Mouse (Mus musculus): ENCODE data around the gene Pld2. TPM values are rescaled to one million over a fixed set of nuclear protein-coding genes. Genes with fewer than 3 reads are reported as not detected.
A peak's percentile ranks its signal among the peaks of the same experiment; 100 is the strongest.

The Pld2 gene
- polyA plus RNA-seq, 1 experiment from 2014 or later = 4.5 TPM

- no peak for ATAC-seq (ENCODE audit: low FRiP score, low read depth)
- Histone ChIP-seq H3K4me3 (no peak overlapping the region), H3K36me3 (peaks cover 89% of the 10 kb centered on the region), H3K4me1 (no peaks in the 10 kb centered on the region), H3K4me2 (replicated peaks) (no peak overlapping the region), H3K9me3 (no peaks in the 10 kb centered on the region), H3K27ac (no peak overlapping the region), H3K9ac (no peak overlapping the region), H3K27me3 (no peaks in the 10 kb centered on the region)
- WGBS = 62% methylated on average over 14 of the region's 14 CpGs
Measured at GRCm38 (mm10) chr11:70605024-70605566, 65.2 kb downstream of the Pld2 start.

DNA sequence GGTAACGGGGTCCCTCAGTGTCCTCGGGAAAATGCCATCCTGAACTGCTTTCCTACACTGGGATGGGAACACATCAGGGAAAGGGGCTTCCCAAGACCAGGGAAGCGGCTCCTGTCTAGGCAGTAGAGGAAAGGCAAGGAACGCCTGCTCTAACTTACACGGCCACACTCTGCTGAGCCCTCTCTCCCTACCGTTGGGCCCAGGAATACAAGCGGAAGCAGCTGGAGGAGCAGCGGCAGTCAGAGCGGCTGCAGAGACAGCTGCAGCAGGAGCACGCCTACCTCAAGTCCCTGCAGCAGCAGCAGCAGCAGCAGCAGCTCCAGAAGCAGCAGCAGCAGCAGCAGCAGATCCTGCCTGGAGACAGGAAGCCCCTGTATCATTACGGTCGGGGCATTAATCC is 66.9 kb downstream of the Pld2 start:
- Histone ChIP-seq H3K9ac (no peak overlapping the region), H3K9me3 (no peaks in the 10 kb centered on the region), H3K27me3 (no peaks in the 10 kb centered on the region), H3K27ac (peak overlapping the region; percentile 10; the same call in 1 of the 2 replicates), H3K4me1 (no peaks in the 10 kb centered on the region), H3K4me3 (no peak overlapping the region), H3K4me2 (replicated peaks) (0 out of 2 replicates have a peak overlapping the region, but pooled peaks have one; percentile 4), H3K36me3 (peaks cover 99% of the 10 kb centered on the region)
- WGBS = 67% methylated on average over 12 of the region's 12 CpGs
- no peak for ATAC-seq (ENCODE audit: low FRiP score, low read depth)

GRCm38 (mm10) chr11:70607611-70608010 is 67.7 kb downstream of the Pld2 start:
- WGBS = 91% methylated on average over 9 of the region's 9 CpGs
- no peaks in the 10 kb centered on the region for H3K4me1 ChIP-seq
- H3K27ac ChIP-seq = no peak overlapping the region
- no peak overlapping the region for H3K9ac ChIP-seq
- H3K4me2 ChIP-seq (replicated peaks) = 0 out of 2 replicates have a peak overlapping the region, but pooled peaks have one; percentile 4
- no peak overlapping the region for H3K4me3 ChIP-seq
- no peaks in the 10 kb centered on the region for H3K9me3 ChIP-seq
- H3K36me3 ChIP-seq = peaks cover 99% of the 10 kb centered on the region
- no peaks in the 10 kb centered on the region for H3K27me3 ChIP-seq
- ATAC-seq (ENCODE audit: low FRiP score, low read depth) = no peak

Other genes starting within 250 kb of the Pld2 start
- gene Alox12e, start 217.4 kb upstream of the Pld2 start, polyA plus RNA-seq (2015; fragmentation: Nextera tagmentation; extraction: Ambion mirVana) = not detected in 2 replicates
- gene Alox15, start 188.0 kb upstream of the Pld2 start, polyA plus RNA-seq (2015; fragmentation: Nextera tagmentation; extraction: Ambion mirVana) = 0.05 TPM in 1 of 2 replicates, not detected in the other
- 40.0 and 41.8 TPM in 2 replicates for gene Pelp1, start 130.0 kb upstream of the Pld2 start, polyA plus RNA-seq (2015; fragmentation: Nextera tagmentation; extraction: Ambion mirVana)
- gene Arrb2, start 107.4 kb upstream of the Pld2 start, polyA plus RNA-seq (2015; fragmentation: Nextera tagmentation; extraction: Ambion mirVana) = 22.8 and 24.1 TPM in 2 replicates
- gene Med11, start 88.1 kb upstream of the Pld2 start, polyA plus RNA-seq (2015; fragmentation: Nextera tagmentation; extraction: Ambion mirVana) = 42.4 and 45.9 TPM in 2 replicates
- gene Zmynd15, start 80.6 kb upstream of the Pld2 start, polyA plus RNA-seq (2015; fragmentation: Nextera tagmentation; extraction: Ambion mirVana) = 0.62 and 0.75 TPM in 2 replicates
- 2.7 and 3.9 TPM in 2 replicates for gene Cxcl16, start 80.1 kb upstream of the Pld2 start, polyA plus RNA-seq (2015; fragmentation: Nextera tagmentation; extraction: Ambion mirVana)
- 0.29 and 0.74 TPM in 2 replicates for gene Tm4sf5, start 34.8 kb upstream of the Pld2 start, polyA plus RNA-seq (2015; fragmentation: Nextera tagmentation; extraction: Ambion mirVana)
- gene Vmo1, start 25.4 kb upstream of the Pld2 start, polyA plus RNA-seq (2015; fragmentation: Nextera tagmentation; extraction: Ambion mirVana) = 0.31 and 0.41 TPM in 2 replicates
- gene Gltpd2, start 20.9 kb upstream of the Pld2 start, polyA plus RNA-seq (2015; fragmentation: Nextera tagmentation; extraction: Ambion mirVana) = 0.43 and 0.92 TPM in 2 replicates
- gene Psmb6, start 14.7 kb upstream of the Pld2 start, polyA plus RNA-seq (2015; fragmentation: Nextera tagmentation; extraction: Ambion mirVana) = 828 and 869 TPM in 2 replicates
- not detected in 2 replicates for gene Gm40193, start 7.1 kb upstream of the Pld2 start, polyA plus RNA-seq (2015; fragmentation: Nextera tagmentation; extraction: Ambion mirVana)
- 14.1 and 15.5 TPM in 2 replicates for gene Mink1, start 22.8 kb downstream of the Pld2 start, polyA plus RNA-seq (2015; fragmentation: Nextera tagmentation; extraction: Ambion mirVana)
- not detected in 2 replicates for gene 4930544D05Rik, start 75.8 kb downstream of the Pld2 start, polyA plus RNA-seq (2015; fragmentation: Nextera tagmentation; extraction: Ambion mirVana)
- not detected in 2 replicates for gene Chrne, start 79.2 kb downstream of the Pld2 start, polyA plus RNA-seq (2015; fragmentation: Nextera tagmentation; extraction: Ambion mirVana)
- 0.18 and 0.22 TPM in 2 replicates for gene Gp1ba, start 99.1 kb downstream of the Pld2 start, polyA plus RNA-seq (2015; fragmentation: Nextera tagmentation; extraction: Ambion mirVana)
- 120 and 129 TPM in 2 replicates for gene Rnf167, start 107.2 kb downstream of the Pld2 start, polyA plus RNA-seq (2015; fragmentation: Nextera tagmentation; extraction: Ambion mirVana)
- gene Slc25a11, start 107.4 kb downstream of the Pld2 start, polyA plus RNA-seq (2015; fragmentation: Nextera tagmentation; extraction: Ambion mirVana) = 165 and 173 TPM in 2 replicates
- gene Pfn1, start 114.6 kb downstream of the Pld2 start, polyA plus RNA-seq (2015; fragmentation: Nextera tagmentation; extraction: Ambion mirVana) = 1,638 and 1,674 TPM in 2 replicates
- 52.3 and 57.1 TPM in 2 replicates for gene Eno3, start 117.1 kb downstream of the Pld2 start, polyA plus RNA-seq (2015; fragmentation: Nextera tagmentation; extraction: Ambion mirVana)
- 159 and 165 TPM in 2 replicates for gene Spag7, start 129.4 kb downstream of the Pld2 start, polyA plus RNA-seq (2015; fragmentation: Nextera tagmentation; extraction: Ambion mirVana)
- 11.8 and 15.1 TPM in 2 replicates for gene Camta2, start 148.0 kb downstream of the Pld2 start, polyA plus RNA-seq (2015; fragmentation: Nextera tagmentation; extraction: Ambion mirVana)
- 1.6 and 1.8 TPM in 2 replicates for gene Inca1, start 160.1 kb downstream of the Pld2 start, polyA plus RNA-seq (2015; fragmentation: Nextera tagmentation; extraction: Ambion mirVana)
- 3.4 and 3.6 TPM in 2 replicates for gene Kif1c, start 160.5 kb downstream of the Pld2 start, polyA plus RNA-seq (2015; fragmentation: Nextera tagmentation; extraction: Ambion mirVana)
- 6.8 TPM in 2 replicates for gene Zfp3, start 224.1 kb downstream of the Pld2 start, polyA plus RNA-seq (2015; fragmentation: Nextera tagmentation; extraction: Ambion mirVana)